Mouse (Mus musculus): ENCODE measurements around the gene Trmt61a. TPM values are rescaled to one million over a fixed set of nuclear protein-coding genes. Genes with fewer than 3 reads are reported as not detected.
"Not testable (repeated sequence)": the region's sequence is repeated elsewhere in the genome, so short reads cannot be mapped to it uniquely, and the experiment has no call there.

The Trmt61a gene
- polyA plus RNA-seq (2016; fragmentation: Nextera tagmentation; extraction: Ambion mirVana), result 15.1 and 16.2 TPM in 2 replicates

- Histone ChIP-seq H3K27ac (peak within 1 kb of the TSS; percentile 93), H3K27me3 (ENCODE audit: insufficient read depth, poor library complexity, severe bottlenecking) (peaks cover 31% of the 10 kb centered on the region), H3K4me1 (replicated peaks) (peaks cover 66% of the 10 kb centered on the region), H3K4me3 (peak within 1 kb of the TSS; percentile 96), H3K36me3 (peaks cover 32% of the 10 kb centered on the region), H3K9me3 (no peaks in the 10 kb centered on the region)
- DNase-seq (ENCODE audit: low spot score), result peak; percentile 94
- whole genome bisulfite sequencing, result under 1% methylated on average over 51 of the region's 51 CpGs
Observed at GRCm38 (mm10) chr12:111677882-111678669, at the start of gene Trmt61a. TSS of gene Trmt61a (plus strand) at chr12:111678105.

- 56% methylated on average over 6 of the region's 6 CpGs for WGBS
- Histone ChIP-seq H3K36me3 (peaks cover 98% of the 10 kb centered on the region), H3K27ac (peak overlapping the region; percentile 69)
Observed at GRCm38 (mm10) chr12:111648061-111648645, 29.8 kb upstream of the Trmt61a start.

GRCm38 (mm10) chr12:111652953-111653352 is 25.0 kb upstream of the Trmt61a start:
- Histone ChIP-seq H3K9me3 (no peaks in the 10 kb centered on the region), H3K4me3 (no peak overlapping the region), H3K27me3 (ENCODE audit: insufficient read depth, poor library complexity, severe bottlenecking) (no peaks in the 10 kb centered on the region), H3K27ac (no peak overlapping the region), H3K36me3 (peaks cover 98% of the 10 kb centered on the region), H3K4me1 (replicated peaks) (0 out of 2 replicates have a peak, but pooled peaks cover 4% of the 10 kb centered on the region)
- WGBS, result 84% methylated on average over 3 of the region's 3 CpGs
- no peak for DNase-seq (ENCODE audit: low spot score)

More at GRCm38 (mm10) chr12:111648061-111648645, 29.8 kb upstream of the Trmt61a start:
- H3K4me1 ChIP-seq (replicated peaks), result no peaks in the 10 kb centered on the region
- peak; percentile 76 for DNase-seq (ENCODE audit: low spot score)
- no peaks in the 10 kb centered on the region for H3K27me3 ChIP-seq (ENCODE audit: insufficient read depth, poor library complexity, severe bottlenecking)
- H3K9me3 ChIP-seq, result no peaks in the 10 kb centered on the region
- H3K4me3 ChIP-seq, result no peak overlapping the region

- WGBS, result 48% methylated on average over 3 of the region's 3 CpGs
- Histone ChIP-seq H3K4me1 (replicated peaks) (0 out of 2 replicates have a peak, but pooled peaks cover 4% of the 10 kb centered on the region), H3K27me3 (ENCODE audit: insufficient read depth, poor library complexity, severe bottlenecking) (no peaks in the 10 kb centered on the region), H3K9me3 (no peaks in the 10 kb centered on the region), H3K36me3 (peaks cover 96% of the 10 kb centered on the region), H3K27ac (0 out of 2 replicates have a peak overlapping the region, but pooled peaks have one; percentile 23), H3K4me3 (no peak overlapping the region)
- DNase-seq (ENCODE audit: low spot score), result peak; percentile 68
Observed at GRCm38 (mm10) chr12:111653434-111653833, 24.5 kb upstream of the Trmt61a start.

GRCm38 (mm10) chr12:111655695-111656094 is 22.2 kb upstream of the Trmt61a start:
- H3K27me3 ChIP-seq (ENCODE audit: insufficient read depth, poor library complexity, severe bottlenecking), result no peaks in the 10 kb centered on the region
- no peak overlapping the region for H3K4me3 ChIP-seq
- no peaks in the 10 kb centered on the region for H3K9me3 ChIP-seq
- no peak overlapping the region for H3K27ac ChIP-seq
- H3K36me3 ChIP-seq, result peaks cover 96% of the 10 kb centered on the region
- no peak for DNase-seq (ENCODE audit: low spot score)
- H3K4me1 ChIP-seq (replicated peaks), result peaks cover 13% of the 10 kb centered on the region; the same call in 1 of the 2 replicates
- 94% methylated on average over 11 of the region's 11 CpGs for WGBS

- H3K27me3 ChIP-seq (ENCODE audit: insufficient read depth, poor library complexity, severe bottlenecking), result no peaks in the 10 kb centered on the region
- DNase-seq (ENCODE audit: low spot score), result no peak
- no peak overlapping the region for H3K4me3 ChIP-seq
- no peaks in the 10 kb centered on the region for H3K9me3 ChIP-seq
- H3K36me3 ChIP-seq, result peaks cover 94% of the 10 kb centered on the region
- WGBS, result 96% methylated on average over 4 of the region's 4 CpGs
- H3K4me1 ChIP-seq (replicated peaks), result peaks cover 21% of the 10 kb centered on the region
- H3K27ac ChIP-seq, result no peak overlapping the region
Observed at GRCm38 (mm10) chr12:111659331-111659730, 18.6 kb upstream of the Trmt61a start.

- peak overlapping the region; percentile 68; the same call in 1 of the 2 replicates for H3K27ac ChIP-seq
- H3K36me3 ChIP-seq, result peaks cover 92% of the 10 kb centered on the region
- peaks cover 24% of the 10 kb centered on the region for H3K4me1 ChIP-seq (replicated peaks)
- H3K9me3 ChIP-seq, result no peaks in the 10 kb centered on the region
- H3K27me3 ChIP-seq (ENCODE audit: insufficient read depth, poor library complexity, severe bottlenecking), result no peaks in the 10 kb centered on the region
- no peak overlapping the region for H3K4me3 ChIP-seq
- no peak for DNase-seq (ENCODE audit: low spot score)
- 94% methylated on average over 1 of the region's 1 CpGs for WGBS
Observed at GRCm38 (mm10) chr12:111660628-111661027, 17.3 kb upstream of the Trmt61a start.

- H3K9me3 ChIP-seq; H3K27me3 ChIP-seq (ENCODE audit: insufficient read depth, poor library complexity, severe bottlenecking); DNase-seq (ENCODE audit: low spot score); H3K4me3 ChIP-seq; H3K27ac ChIP-seq: not testable (repeated sequence)
- Histone ChIP-seq H3K36me3 (peaks cover 87% of the 10 kb centered on the region), H3K4me1 (replicated peaks) (peaks cover 24% of the 10 kb centered on the region)
- WGBS, result 97% methylated on average over 11 of the region's 11 CpGs
Observed at GRCm38 (mm10) chr12:111661554-111661953, 16.4 kb upstream of the Trmt61a start.

- Histone ChIP-seq H3K27me3 (ENCODE audit: insufficient read depth, poor library complexity, severe bottlenecking) (no peaks in the 10 kb centered on the region), H3K27ac (peak overlapping the region; percentile 75), H3K4me3 (no peak overlapping the region), H3K4me1 (replicated peaks) (peaks cover 31% of the 10 kb centered on the region), H3K9me3 (no peaks in the 10 kb centered on the region), H3K36me3 (peaks cover 84% of the 10 kb centered on the region)
- 77% methylated on average over 17 of the region's 17 CpGs for WGBS
- no peak for DNase-seq (ENCODE audit: low spot score)
Observed at GRCm38 (mm10) chr12:111663228-111664143, 14.4 kb upstream of the Trmt61a start.

GRCm38 (mm10) chr12:111664144-111664634 is 13.7 kb upstream of the Trmt61a start:
- Histone ChIP-seq H3K27ac (peak overlapping the region; percentile 75), H3K4me1 (replicated peaks) (peaks cover 38% of the 10 kb centered on the region), H3K9me3 (no peaks in the 10 kb centered on the region), H3K36me3 (peaks cover 84% of the 10 kb centered on the region), H3K27me3 (ENCODE audit: insufficient read depth, poor library complexity, severe bottlenecking) (no peaks in the 10 kb centered on the region), H3K4me3 (no peak overlapping the region)
- 56% methylated on average over 6 of the region's 6 CpGs for WGBS
- no peak for DNase-seq (ENCODE audit: low spot score)

- H3K4me3 ChIP-seq, result no peak overlapping the region
- peaks cover 9% of the 10 kb centered on the region for H3K27me3 ChIP-seq (ENCODE audit: insufficient read depth, poor library complexity, severe bottlenecking)
- no peak overlapping the region for H3K27ac ChIP-seq
- WGBS, result 88% methylated on average over 13 of the region's 13 CpGs
- no peak for DNase-seq (ENCODE audit: low spot score)
- H3K9me3 ChIP-seq, result no peaks in the 10 kb centered on the region
- H3K4me1 ChIP-seq (replicated peaks), result peaks cover 43% of the 10 kb centered on the region
- H3K36me3 ChIP-seq, result peaks cover 84% of the 10 kb centered on the region
Observed at GRCm38 (mm10) chr12:111665041-111665880, 12.6 kb upstream of the Trmt61a start.
